Mouse (Mus musculus): ENCODE results near the gene Tap2. TPM values are rescaled to one million over a fixed set of nuclear protein-coding genes. Genes with fewer than 3 reads are reported as not detected.

Tap2 gene
- polyA plus RNA-seq, 1 experiment from 2014 or later, result 5.3 TPM

GRCm38 (mm10) chr17:34236691-34237090, 33.4 kb downstream of the Tap2 start:
- Histone ChIP-seq H3K27ac (no peak overlapping the region), H3K9me3 (replicated peaks) (no peaks in the 10 kb centered on the region), H3K4me2 (no peak overlapping the region), H3K27me3 (no peaks in the 10 kb centered on the region), H3K4me1 (replicated peaks) (no peaks in the 10 kb centered on the region), H3K4me3 (no peak overlapping the region), H3K9ac (no peak overlapping the region), H3K36me3 (no peaks in the 10 kb centered on the region)
- no peak for ATAC-seq (replicated peaks; ENCODE audit: insufficient number of reproducible peaks, insufficient read depth, low FRiP score, low read depth)
- WGBS, result 75% methylated on average over 5 of the region's 5 CpGs

- no peaks in the 10 kb centered on the region for H3K4me1 ChIP-seq (replicated peaks)
- H3K9ac ChIP-seq, result no peak overlapping the region
- H3K4me3 ChIP-seq, result no peak overlapping the region
- no peaks in the 10 kb centered on the region for H3K9me3 ChIP-seq (replicated peaks)
- H3K4me2 ChIP-seq, result no peak overlapping the region
- no peaks in the 10 kb centered on the region for H3K36me3 ChIP-seq
- ATAC-seq (replicated peaks; ENCODE audit: insufficient number of reproducible peaks, insufficient read depth, low FRiP score, low read depth), result no peak
- no peaks in the 10 kb centered on the region for H3K27me3 ChIP-seq
- WGBS, result 75% methylated on average over 3 of the region's 3 CpGs
- no peak overlapping the region for H3K27ac ChIP-seq
These were observed 34.4 kb downstream of the Tap2 start for GRCm38 (mm10) chr17:34237741-34238140.

- H3K4me2 ChIP-seq, result no peak within 1 kb of the TSS; the same call in 1 of the 2 replicates
- 59% methylated on average over 3 of the region's 3 CpGs for WGBS
- H3K27ac ChIP-seq, result peak within 1 kb of the TSS; percentile 42; the same call in 1 of the 2 replicates
These were observed 35.4 kb downstream of the Tap2 start, which contains the start of gene H2-Ob for GRCm38 (mm10) chr17:34238706-34239105. Gene H2-Ob (plus strand): TSS chr17:34238903.

GRCm38 (mm10) chr17:34239601-34240041, 36.3 kb downstream of the Tap2 start:
- peak overlapping the region; percentile 42; the same call in 1 of the 2 replicates for H3K27ac ChIP-seq
- H3K4me2 ChIP-seq, result no peak overlapping the region; the same call in 1 of the 2 replicates
- no peak overlapping the region for H3K4me3 ChIP-seq
- 46% methylated on average over 10 of the region's 10 CpGs for WGBS
- no peaks in the 10 kb centered on the region for H3K36me3 ChIP-seq
- H3K9ac ChIP-seq, result no peak overlapping the region
- ATAC-seq (replicated peaks; ENCODE audit: insufficient number of reproducible peaks, insufficient read depth, low FRiP score, low read depth), result no peak
- H3K27me3 ChIP-seq, result no peaks in the 10 kb centered on the region
- no peaks in the 10 kb centered on the region for H3K9me3 ChIP-seq (replicated peaks)
- H3K4me1 ChIP-seq (replicated peaks), result no peaks in the 10 kb centered on the region

More at GRCm38 (mm10) chr17:34238706-34239105, 35.4 kb downstream of the Tap2 start, which contains the start of gene H2-Ob:
- H3K36me3 ChIP-seq, result no peaks in the 10 kb centered on the region
- no peaks in the 10 kb centered on the region for H3K4me1 ChIP-seq (replicated peaks)
- H3K4me3 ChIP-seq, result no peak within 1 kb of the TSS
- no peaks in the 10 kb centered on the region for H3K9me3 ChIP-seq (replicated peaks)
- no peaks in the 10 kb centered on the region for H3K27me3 ChIP-seq
- H3K9ac ChIP-seq, result no peak within 1 kb of the TSS
- no peak for ATAC-seq (replicated peaks; ENCODE audit: insufficient number of reproducible peaks, insufficient read depth, low FRiP score, low read depth)

- ATAC-seq (replicated peaks; ENCODE audit: insufficient number of reproducible peaks, insufficient read depth, low FRiP score, low read depth), result no peak
- H3K27ac ChIP-seq, result no peak overlapping the region
- H3K4me2 ChIP-seq, result no peak overlapping the region
- WGBS, result 46% methylated on average over 3 of the region's 3 CpGs
- no peaks in the 10 kb centered on the region for H3K9me3 ChIP-seq (replicated peaks)
- H3K36me3 ChIP-seq, result no peaks in the 10 kb centered on the region
- no peak overlapping the region for H3K9ac ChIP-seq
- H3K4me1 ChIP-seq (replicated peaks), result no peaks in the 10 kb centered on the region
- no peaks in the 10 kb centered on the region for H3K27me3 ChIP-seq
- H3K4me3 ChIP-seq, result no peak overlapping the region
These were observed 37.0 kb downstream of the Tap2 start for GRCm38 (mm10) chr17:34240366-34240765.

- no peak overlapping the region for H3K4me2 ChIP-seq
- H3K9ac ChIP-seq, result no peak overlapping the region
- H3K27me3 ChIP-seq, result no peaks in the 10 kb centered on the region
- no peaks in the 10 kb centered on the region for H3K4me1 ChIP-seq (replicated peaks)
- H3K9me3 ChIP-seq (replicated peaks), result no peaks in the 10 kb centered on the region
- ATAC-seq (replicated peaks; ENCODE audit: insufficient number of reproducible peaks, insufficient read depth, low FRiP score, low read depth), result no peak
- H3K36me3 ChIP-seq, result no peaks in the 10 kb centered on the region
- WGBS, result 74% methylated on average over 6 of the region's 6 CpGs
- H3K27ac ChIP-seq, result no peak overlapping the region
- no peak overlapping the region for H3K4me3 ChIP-seq
These were observed 37.6 kb downstream of the Tap2 start for GRCm38 (mm10) chr17:34240916-34241315.

GRCm38 (mm10) chr17:34244656-34245055, 41.3 kb downstream of the Tap2 start:
- H3K4me1 ChIP-seq (replicated peaks), result no peaks in the 10 kb centered on the region
- no peaks in the 10 kb centered on the region for H3K36me3 ChIP-seq
- no peak overlapping the region for H3K4me2 ChIP-seq
- ATAC-seq (replicated peaks; ENCODE audit: insufficient number of reproducible peaks, insufficient read depth, low FRiP score, low read depth), result no peak
- H3K27me3 ChIP-seq, result no peaks in the 10 kb centered on the region; the same call in 1 of the 2 replicates
- H3K9ac ChIP-seq, result no peak overlapping the region
- no peak overlapping the region for H3K4me3 ChIP-seq
- WGBS, result 69% methylated on average over 4 of the region's 4 CpGs
- no peaks in the 10 kb centered on the region for H3K9me3 ChIP-seq (replicated peaks)
- no peak overlapping the region for H3K27ac ChIP-seq

GRCm38 (mm10) chr17:34247047-34247446, 43.7 kb downstream of the Tap2 start:
- H3K4me3 ChIP-seq, result no peak overlapping the region
- 77% methylated on average over 3 of the region's 3 CpGs for WGBS
- no peaks in the 10 kb centered on the region for H3K9me3 ChIP-seq (replicated peaks)
- no peaks in the 10 kb centered on the region for H3K36me3 ChIP-seq
- H3K27ac ChIP-seq, result no peak overlapping the region
- no peak overlapping the region for H3K9ac ChIP-seq
- H3K27me3 ChIP-seq, result no peaks in the 10 kb centered on the region; the same call in 1 of the 2 replicates
- no peaks in the 10 kb centered on the region for H3K4me1 ChIP-seq (replicated peaks)
- ATAC-seq (replicated peaks; ENCODE audit: insufficient number of reproducible peaks, insufficient read depth, low FRiP score, low read depth), result no peak
- H3K4me2 ChIP-seq, result no peak overlapping the region

GRCm38 (mm10) chr17:34248764-34249163, 45.4 kb downstream of the Tap2 start:
- no peaks in the 10 kb centered on the region for H3K36me3 ChIP-seq
- no peak overlapping the region for H3K27ac ChIP-seq
- no peaks in the 10 kb centered on the region; the same call in 1 of the 2 replicates for H3K27me3 ChIP-seq
- no peak overlapping the region for H3K4me3 ChIP-seq
- no peak overlapping the region for H3K9ac ChIP-seq
- no peaks in the 10 kb centered on the region for H3K4me1 ChIP-seq (replicated peaks)
- no peak overlapping the region for H3K4me2 ChIP-seq
- WGBS, result 52% methylated on average over 2 of the region's 2 CpGs
- ATAC-seq (replicated peaks; ENCODE audit: insufficient number of reproducible peaks, insufficient read depth, low FRiP score, low read depth), result no peak
- no peaks in the 10 kb centered on the region for H3K9me3 ChIP-seq (replicated peaks)

GRCm38 (mm10) chr17:34249361-34249760, 46.0 kb downstream of the Tap2 start:
- 33% methylated on average over 3 of the region's 3 CpGs for WGBS
- H3K4me1 ChIP-seq (replicated peaks), result no peaks in the 10 kb centered on the region
- no peak overlapping the region for H3K9ac ChIP-seq
- no peak overlapping the region for H3K4me2 ChIP-seq
- no peaks in the 10 kb centered on the region for H3K9me3 ChIP-seq (replicated peaks)
- no peaks in the 10 kb centered on the region for H3K36me3 ChIP-seq
- H3K27me3 ChIP-seq, result no peaks in the 10 kb centered on the region; the same call in 1 of the 2 replicates
- no peak overlapping the region for H3K27ac ChIP-seq
- no peak for ATAC-seq (replicated peaks; ENCODE audit: insufficient number of reproducible peaks, insufficient read depth, low FRiP score, low read depth)
- no peak overlapping the region for H3K4me3 ChIP-seq

- no peak overlapping the region for H3K9ac ChIP-seq
- no peak overlapping the region for H3K4me2 ChIP-seq
- no peak overlapping the region for H3K4me3 ChIP-seq
- no peaks in the 10 kb centered on the region for H3K36me3 ChIP-seq
- WGBS, result 18% methylated on average over 4 of the region's 4 CpGs
- no peaks in the 10 kb centered on the region; the same call in 1 of the 2 replicates for H3K27me3 ChIP-seq
- no peaks in the 10 kb centered on the region for H3K9me3 ChIP-seq (replicated peaks)
- ATAC-seq (replicated peaks; ENCODE audit: insufficient number of reproducible peaks, insufficient read depth, low FRiP score, low read depth), result no peak
- no peaks in the 10 kb centered on the region for H3K4me1 ChIP-seq (replicated peaks)
- H3K27ac ChIP-seq, result no peak overlapping the region
These were observed 46.6 kb downstream of the Tap2 start for GRCm38 (mm10) chr17:34249878-34250277.

GRCm38 (mm10) chr17:34251666-34252065, 48.3 kb downstream of the Tap2 start:
- no peak overlapping the region for H3K4me3 ChIP-seq
- no peak overlapping the region for H3K4me2 ChIP-seq
- no peaks in the 10 kb centered on the region for H3K4me1 ChIP-seq (replicated peaks)
- ATAC-seq (replicated peaks; ENCODE audit: insufficient number of reproducible peaks, insufficient read depth, low FRiP score, low read depth), result no peak
- H3K9ac ChIP-seq, result no peak overlapping the region
- H3K9me3 ChIP-seq (replicated peaks), result no peaks in the 10 kb centered on the region
- H3K27ac ChIP-seq, result no peak overlapping the region
- 40% methylated on average over 4 of the region's 4 CpGs for WGBS
- H3K27me3 ChIP-seq, result peaks cover 1% of the 10 kb centered on the region; the same call in 1 of the 2 replicates
- no peaks in the 10 kb centered on the region for H3K36me3 ChIP-seq

Measured in heart, embryonic 15.5 days (tissue).